Mouse (Mus musculus): ENCODE data around the gene Pmfbp1. TPM values are rescaled to one million over a fixed set of nuclear protein-coding genes. Genes with fewer than 3 reads are reported as not detected.

Pmfbp1 gene
- polyA plus RNA-seq, 1 experiment from 2014 or later = 0.19 TPM

- ATAC-seq (replicated peaks; ENCODE audit: low FRiP score) (peak; percentile 99), DNase-seq (ENCODE audit: low spot score) (peak; percentile 96)
- Histone ChIP-seq H3K27ac (ENCODE audit: low read depth, low read length) (peak within 1 kb of the TSS; percentile 82), H3K27me3 (ENCODE audit: control insufficient read depth, insufficient read depth, low read length) (no peaks in the 10 kb centered on the region), H3K9ac (ENCODE audit: low read length) (peak within 1 kb of the TSS; percentile 90), H3K9me3 (ENCODE audit: control insufficient read depth, low read length) (no peaks in the 10 kb centered on the region), H3K4me2 (ENCODE audit: low read depth, low read length, severe bottlenecking) (peak within 1 kb of the TSS; percentile 88), H3K4me3 (ENCODE audit: low read depth, low read length) (peak within 1 kb of the TSS; percentile 91), H3K4me1 (replicated peaks; ENCODE audit: control insufficient read depth, insufficient read depth, low read length) (peaks cover 10% of the 10 kb centered on the region; the same call in 1 of the 2 replicates), H3K36me3 (ENCODE audit: control insufficient read depth, insufficient read depth, low read length) (no peaks in the 10 kb centered on the region; the same call in 1 of the 2 replicates)
- WGBS = under 1% methylated on average over 52 of the region's 52 CpGs
Measured at GRCm38 (mm10) chr8:109565498-109566333, 71.9 kb downstream of the Pmfbp1 start, which contains the start of the genes Dhx38 and Txnl4b. Dhx38 (minus strand) TSS chr8:109565861. Txnl4b (plus strand) TSS chr8:109565892.

- Histone ChIP-seq H3K9me3 (ENCODE audit: control insufficient read depth, low read length) (no peaks in the 10 kb centered on the region), H3K4me2 (ENCODE audit: low read depth, low read length, severe bottlenecking) (no peak overlapping the region), H3K36me3 (ENCODE audit: control insufficient read depth, insufficient read depth, low read length) (no peaks in the 10 kb centered on the region), H3K9ac (ENCODE audit: low read length) (no peak overlapping the region), H3K4me3 (ENCODE audit: low read depth, low read length) (no peak overlapping the region), H3K27ac (ENCODE audit: low read depth, low read length) (no peak overlapping the region), H3K4me1 (replicated peaks; ENCODE audit: control insufficient read depth, insufficient read depth, low read length) (peaks cover 5% of the 10 kb centered on the region; the same call in 1 of the 2 replicates), H3K27me3 (ENCODE audit: control insufficient read depth, insufficient read depth, low read length) (no peaks in the 10 kb centered on the region)
- no peak for DNase-seq (ENCODE audit: low spot score)
- no peak for ATAC-seq (replicated peaks; ENCODE audit: low FRiP score)
- WGBS = 92% methylated on average over 12 of the region's 12 CpGs
Measured at GRCm38 (mm10) chr8:109571139-109571538, 77.3 kb downstream of the Pmfbp1 start.

GRCm38 (mm10) chr8:109576311-109576710 is 82.5 kb downstream of the Pmfbp1 start:
- WGBS = 79% methylated on average over 4 of the region's 4 CpGs
- Histone ChIP-seq H3K4me2 (ENCODE audit: low read depth, low read length, severe bottlenecking) (no peak overlapping the region), H3K27ac (ENCODE audit: low read depth, low read length) (no peak overlapping the region)

GRCm38 (mm10) chr8:109578900-109579301 is 85.1 kb downstream of the Pmfbp1 start, which contains the start of gene Hp:
Hp (minus strand) TSS chr8:109579172.
- H3K4me2 ChIP-seq (ENCODE audit: low read depth, low read length, severe bottlenecking) = no peak within 1 kb of the TSS
- DNase-seq (ENCODE audit: low spot score) = no peak
- H3K4me3 ChIP-seq (ENCODE audit: low read depth, low read length) = no peak within 1 kb of the TSS
- H3K9ac ChIP-seq (ENCODE audit: low read length) = no peak within 1 kb of the TSS
- 77% methylated on average over 8 of the region's 8 CpGs for WGBS
- H3K36me3 ChIP-seq (ENCODE audit: control insufficient read depth, insufficient read depth, low read length) = no peaks in the 10 kb centered on the region
- no peaks in the 10 kb centered on the region for H3K4me1 ChIP-seq (replicated peaks; ENCODE audit: control insufficient read depth, insufficient read depth, low read length)
- H3K27ac ChIP-seq (ENCODE audit: low read depth, low read length) = no peak within 1 kb of the TSS
- ATAC-seq (replicated peaks; ENCODE audit: low FRiP score) = no peak
- H3K9me3 ChIP-seq (ENCODE audit: control insufficient read depth, low read length) = no peaks in the 10 kb centered on the region
- H3K27me3 ChIP-seq (ENCODE audit: control insufficient read depth, insufficient read depth, low read length) = no peaks in the 10 kb centered on the region

More at GRCm38 (mm10) chr8:109576311-109576710, 82.5 kb downstream of the Pmfbp1 start:
- no peak overlapping the region for H3K9ac ChIP-seq (ENCODE audit: low read length)
- no peak overlapping the region for H3K4me3 ChIP-seq (ENCODE audit: low read depth, low read length)
- no peak for ATAC-seq (replicated peaks; ENCODE audit: low FRiP score)
- DNase-seq (ENCODE audit: low spot score) = no peak
- H3K27me3 ChIP-seq (ENCODE audit: control insufficient read depth, insufficient read depth, low read length) = no peaks in the 10 kb centered on the region
- H3K4me1 ChIP-seq (replicated peaks; ENCODE audit: control insufficient read depth, insufficient read depth, low read length) = no peaks in the 10 kb centered on the region
- H3K9me3 ChIP-seq (ENCODE audit: control insufficient read depth, low read length) = no peaks in the 10 kb centered on the region
- no peaks in the 10 kb centered on the region for H3K36me3 ChIP-seq (ENCODE audit: control insufficient read depth, insufficient read depth, low read length)

GRCm38 (mm10) chr8:109584293-109584692 is 90.5 kb downstream of the Pmfbp1 start:
- H3K4me3 ChIP-seq (ENCODE audit: low read depth, low read length) = no peak overlapping the region
- no peaks in the 10 kb centered on the region for H3K36me3 ChIP-seq (ENCODE audit: control insufficient read depth, insufficient read depth, low read length)
- no peaks in the 10 kb centered on the region for H3K27me3 ChIP-seq (ENCODE audit: control insufficient read depth, insufficient read depth, low read length)
- no peaks in the 10 kb centered on the region for H3K9me3 ChIP-seq (ENCODE audit: control insufficient read depth, low read length)
- no peak overlapping the region for H3K27ac ChIP-seq (ENCODE audit: low read depth, low read length)
- no peak for ATAC-seq (replicated peaks; ENCODE audit: low FRiP score)
- no peak overlapping the region for H3K4me2 ChIP-seq (ENCODE audit: low read depth, low read length, severe bottlenecking)
- no peak for DNase-seq (ENCODE audit: low spot score)
- H3K4me1 ChIP-seq (replicated peaks; ENCODE audit: control insufficient read depth, insufficient read depth, low read length) = no peaks in the 10 kb centered on the region
- WGBS = 91% methylated on average over 4 of the region's 4 CpGs
- no peak overlapping the region for H3K9ac ChIP-seq (ENCODE audit: low read length)

- H3K4me2 ChIP-seq (ENCODE audit: low read depth, low read length, severe bottlenecking) = no peak overlapping the region
- no peaks in the 10 kb centered on the region for H3K4me1 ChIP-seq (replicated peaks; ENCODE audit: control insufficient read depth, insufficient read depth, low read length)
- DNase-seq (ENCODE audit: low spot score) (no peak), ATAC-seq (replicated peaks; ENCODE audit: low FRiP score) (no peak)
- H3K4me3 ChIP-seq (ENCODE audit: low read depth, low read length) = no peak overlapping the region
- no peaks in the 10 kb centered on the region for H3K27me3 ChIP-seq (ENCODE audit: control insufficient read depth, insufficient read depth, low read length)
- no peaks in the 10 kb centered on the region for H3K36me3 ChIP-seq (ENCODE audit: control insufficient read depth, insufficient read depth, low read length)
- WGBS = 86% methylated on average over 3 of the region's 3 CpGs
- no peaks in the 10 kb centered on the region for H3K9me3 ChIP-seq (ENCODE audit: control insufficient read depth, low read length)
- no peak overlapping the region for H3K9ac ChIP-seq (ENCODE audit: low read length)
- no peak overlapping the region for H3K27ac ChIP-seq (ENCODE audit: low read depth, low read length)
Measured at GRCm38 (mm10) chr8:109584830-109585229, 91.0 kb downstream of the Pmfbp1 start.

GRCm38 (mm10) chr8:109585652-109586051 is 91.8 kb downstream of the Pmfbp1 start:
- no peaks in the 10 kb centered on the region for H3K4me1 ChIP-seq (replicated peaks; ENCODE audit: control insufficient read depth, insufficient read depth, low read length)
- H3K9ac ChIP-seq (ENCODE audit: low read length) = no peak overlapping the region
- no peaks in the 10 kb centered on the region for H3K27me3 ChIP-seq (ENCODE audit: control insufficient read depth, insufficient read depth, low read length)
- H3K27ac ChIP-seq (ENCODE audit: low read depth, low read length) = no peak overlapping the region
- no peak for ATAC-seq (replicated peaks; ENCODE audit: low FRiP score)
- no peak for DNase-seq (ENCODE audit: low spot score)
- no peak overlapping the region for H3K4me3 ChIP-seq (ENCODE audit: low read depth, low read length)
- no peaks in the 10 kb centered on the region for H3K36me3 ChIP-seq (ENCODE audit: control insufficient read depth, insufficient read depth, low read length)
- H3K9me3 ChIP-seq (ENCODE audit: control insufficient read depth, low read length) = no peaks in the 10 kb centered on the region
- H3K4me2 ChIP-seq (ENCODE audit: low read depth, low read length, severe bottlenecking) = no peak overlapping the region

GRCm38 (mm10) chr8:109586972-109587504 is 93.2 kb downstream of the Pmfbp1 start:
- no peaks in the 10 kb centered on the region for H3K27me3 ChIP-seq (ENCODE audit: control insufficient read depth, insufficient read depth, low read length)
- ATAC-seq (replicated peaks; ENCODE audit: low FRiP score) (no peak), DNase-seq (ENCODE audit: low spot score) (no peak)
- 66% methylated on average over 7 of the region's 7 CpGs for WGBS
- H3K27ac ChIP-seq (ENCODE audit: low read depth, low read length) = no peak overlapping the region
- no peak overlapping the region for H3K4me3 ChIP-seq (ENCODE audit: low read depth, low read length)
- H3K36me3 ChIP-seq (ENCODE audit: control insufficient read depth, insufficient read depth, low read length) = no peaks in the 10 kb centered on the region
- no peak overlapping the region for H3K9ac ChIP-seq (ENCODE audit: low read length)
- no peaks in the 10 kb centered on the region for H3K9me3 ChIP-seq (ENCODE audit: control insufficient read depth, low read length)
- no peaks in the 10 kb centered on the region for H3K4me1 ChIP-seq (replicated peaks; ENCODE audit: control insufficient read depth, insufficient read depth, low read length)
- no peak overlapping the region for H3K4me2 ChIP-seq (ENCODE audit: low read depth, low read length, severe bottlenecking)
